Mouse (Mus musculus) liver, adult 2 months (tissue): ENCODE data around the gene Pitx2.

Source experiments
- CTCF ChIP-seq: fragments of 200-500 bp; IDR thresholded peaks from 2 replicates; pipeline ENCODE4 v1.5.1; 2011; ENCODE audit warnings: low read depth, low read length, control low read depth
- POLR2A ChIP-seq: fragments of 200-500 bp; IDR thresholded peaks from 2 replicates; pipeline ENCODE4 v1.6.1; 2011; ENCODE audit warnings: low read length, control low read depth; ENCODE audit not compliant: insufficient read depth; ENCODE audit errors: extremely low read depth

- TF ChIP-seq CTCF (no peak), POLR2A (no peak)
Measured at GRCm38 (mm10) chr3:129195036-129195435, 4.6 kb upstream of the Pitx2 start.
